ENCODE assay signal across 24 mouse cellular contexts in the genomic region with DNA sequence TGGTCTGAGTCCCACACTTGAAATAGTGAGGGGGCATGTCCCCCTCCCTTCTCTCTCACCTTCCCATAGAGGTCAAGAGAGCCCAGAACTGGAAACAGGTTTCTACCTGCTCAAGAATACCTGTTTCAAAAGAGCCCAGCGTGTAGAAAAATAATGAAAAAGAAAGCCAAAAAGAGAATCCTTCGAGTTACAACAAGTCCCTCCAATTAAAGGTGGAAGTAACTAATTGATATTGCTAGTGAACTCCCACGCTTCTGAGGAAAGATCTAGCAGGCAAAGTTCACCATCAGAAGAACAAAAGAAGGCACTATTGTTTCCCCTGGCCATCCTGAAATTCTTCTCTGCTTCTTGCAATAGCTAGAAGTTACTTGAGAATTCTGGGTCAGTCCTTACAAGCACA.
"Had no signal": no experiment of that assay in that cellular context is flagged by ENCODE, and none has a peak within 500 bp of the region (broad histone marks: within the 10 kb centered on the region; RNA-seq: fewer than 3 reads in every experiment).

No protein-coding gene starts in this region.

- H3K27me3 ChIP-seq: heart, embryonic 13.5 days; heart, embryonic 15.5 days; hindbrain, embryonic 12.5 days; intestine, embryonic 15.5 days; limb, embryonic 13.5 days; limb, embryonic 15.5 days; liver, embryonic 12.5 days had no signal

- H3K4me3 ChIP-seq: gastrocnemius, adult 2 months; heart, embryonic 13.5 days; heart, embryonic 15.5 days; hindbrain, embryonic 10.5 days; hindbrain, embryonic 12.5 days; intestine, embryonic 15.5 days; layer of hippocampus, adult 2 months; limb, embryonic 13.5 days; limb, embryonic 15.5 days; liver, embryonic 12.5 days had no signal

- H3K9ac ChIP-seq: heart, embryonic 13.5 days; heart, embryonic 15.5 days; hindbrain, embryonic 12.5 days; hindbrain, embryonic 14.5 days; intestine, embryonic 15.5 days; limb, embryonic 13.5 days; limb, embryonic 15.5 days; liver, embryonic 12.5 days had no signal

- ATAC-seq: hindbrain, embryonic 16.5 days; inflammation-experienced regulatory T-cells, adult 6 months; intestine, embryonic 15.5 days; intestine, postnatal 0 days; liver, embryonic 12.5 days had no signal

- H3K4me1 ChIP-seq: intestine, embryonic 15.5 days had no signal

- H3K9me3 ChIP-seq: heart, embryonic 13.5 days; heart, embryonic 15.5 days; hindbrain, embryonic 10.5 days; hindbrain, embryonic 12.5 days; intestine, embryonic 15.5 days; limb, embryonic 13.5 days; limb, embryonic 15.5 days; liver, embryonic 12.5 days had no signal

- H3K36me3 ChIP-seq: heart, embryonic 15.5 days; hindbrain, embryonic 10.5 days; hindbrain, embryonic 12.5 days; intestine, embryonic 15.5 days; limb, embryonic 15.5 days had no signal

- H3K27ac ChIP-seq: gastrocnemius, adult 2 months; heart, embryonic 13.5 days; heart, embryonic 15.5 days; hindbrain, embryonic 12.5 days; hindbrain, embryonic 14.5 days; intestine, embryonic 15.5 days; layer of hippocampus, adult 2 months; limb, embryonic 13.5 days; limb, embryonic 15.5 days; liver, embryonic 12.5 days had no signal

- H3K4me2 ChIP-seq: heart, embryonic 11.5 days; heart, embryonic 13.5 days; heart, embryonic 15.5 days; hindbrain, embryonic 12.5 days; hindbrain, embryonic 14.5 days; intestine, embryonic 15.5 days; limb, embryonic 13.5 days; limb, embryonic 15.5 days; liver, embryonic 12.5 days had no signal

- DNase-seq: gastrocnemius, adult 2 months; gastrocnemius, postnatal 10 days; gastrocnemius, postnatal 36 days; heart, postnatal 14 days; heart, postnatal 36 days; kidney, adult 18-20 months; kidney, adult 8-10 months; kidney, postnatal 4 days; layer of hippocampus, postnatal 36 days; left cerebral cortex, postnatal 4 days had no signal
